Mouse (Mus musculus): ENCODE measurements around the gene Areg. TPM values are rescaled to one million over a fixed set of nuclear protein-coding genes. Genes with fewer than 3 reads are reported as not detected.

The Areg gene
- polyA plus RNA-seq, 1 experiment = not detected

DNA sequence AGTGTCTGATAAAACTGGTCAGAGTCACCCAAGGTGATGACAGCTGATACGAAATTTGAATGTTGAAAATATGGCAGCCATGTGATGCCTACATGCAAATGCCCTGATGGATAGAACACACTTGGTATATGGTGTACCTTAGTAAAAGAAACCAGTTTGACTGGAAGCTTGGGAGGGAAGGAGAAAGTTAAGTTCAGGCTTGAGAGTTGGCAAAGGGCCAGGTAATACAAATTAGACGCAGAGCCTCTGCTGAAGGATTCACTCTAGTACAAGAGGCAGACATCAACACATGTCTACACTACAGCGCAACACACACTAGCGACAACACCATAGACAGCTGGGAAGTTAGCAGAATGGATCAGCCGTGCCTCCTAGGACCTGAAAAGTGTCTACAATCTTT, 27.2 kb downstream of the Areg start:
- no peak for DNase-seq (ENCODE audit: low read depth)

DNA sequence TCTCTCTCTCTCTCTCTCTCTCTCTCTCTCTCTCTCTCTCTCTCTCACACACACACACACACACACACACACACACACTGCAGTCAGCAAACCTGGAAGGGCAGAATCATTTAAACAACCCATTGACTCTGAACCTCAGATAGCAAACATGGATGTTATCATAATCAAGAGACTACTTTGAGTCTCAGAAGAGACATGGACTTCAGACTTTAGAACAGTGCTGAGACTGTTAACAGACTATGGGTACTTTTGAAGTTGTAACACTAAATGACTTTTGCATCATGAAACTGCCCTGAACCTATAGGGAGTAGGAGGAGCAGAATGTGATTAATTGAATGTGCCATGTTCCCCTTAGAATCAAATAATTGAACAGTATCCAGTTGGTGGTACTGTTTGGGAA, 37.0 kb downstream of the Areg start:
- no peak for DNase-seq (ENCODE audit: low read depth)

DNA sequence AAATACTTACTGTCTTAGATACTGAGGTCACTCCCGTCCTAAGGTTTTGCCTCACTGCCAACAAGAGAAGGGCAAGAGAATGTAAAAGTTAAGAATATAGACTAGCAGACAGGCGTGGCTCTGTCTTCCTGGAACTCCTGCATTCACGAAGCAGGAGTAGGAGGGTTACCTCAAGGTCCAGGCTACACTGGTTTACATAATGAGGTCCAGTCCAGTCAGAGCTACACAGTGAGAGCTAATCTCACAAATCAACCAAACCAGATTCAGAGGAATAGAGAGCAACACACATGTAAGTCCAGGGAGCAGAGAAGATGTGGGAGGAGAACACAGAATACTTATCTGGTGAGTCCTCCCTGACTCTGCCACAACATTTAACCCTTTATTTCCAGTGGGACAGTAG, 55.2 kb downstream of the Areg start:
- no peak for DNase-seq (ENCODE audit: low read depth)

Other genes starting within 250 kb of the Areg start
- gene Cxcl1, start 248.4 kb upstream of the Areg start, polyA plus RNA-seq (2012; rRNA removed) = 0.69 and 5.4 TPM in 2 replicates
- 1.4 TPM in 1 of 2 replicates, not detected in the other for gene Cxcl2, start 235.7 kb upstream of the Areg start, polyA plus RNA-seq (2012; rRNA removed)
- 61.1 and 74.6 TPM in 2 replicates for gene Mthfd2l, start 208.5 kb upstream of the Areg start, polyA plus RNA-seq (2012; rRNA removed)
- 0.06 and 0.11 TPM in 2 replicates for gene Epgn, start 112.1 kb upstream of the Areg start, polyA plus RNA-seq (2012; rRNA removed)
- 0.03 and 0.04 TPM in 2 replicates for gene Ereg, start 65.0 kb upstream of the Areg start, polyA plus RNA-seq (2012; rRNA removed)